Mouse (Mus musculus) embryonic facial prominence, embryonic 15.5 days (tissue): Measurements from ENCODE around the gene Vcan. TPM values are rescaled to one million over a fixed set of nuclear protein-coding genes. Genes with fewer than 3 reads are reported as not detected.
A peak's percentile ranks its signal among the peaks of the same experiment; 100 is the strongest.

Source experiments
- ATAC-seq: fragments of 200-750 bp; cut with Nextera tagmentation; 2 replicates; pipeline ENCODE4 v1.8.0; 2017; ENCODE audit warnings: low read depth, moderate TSS enrichment; ENCODE audit not compliant: insufficient number of reproducible peaks, low FRiP score, low TSS enrichment
- H3K27ac ChIP-seq: fragments of 300-500 bp; sonication (generic); replicated peaks from 2 replicates; pipeline ENCODE4 v1.5.1; 2015; ENCODE audit warnings: mild to moderate bottlenecking, inconsistent platforms
- H3K27me3 ChIP-seq: fragments of 300-500 bp; sonication (generic); 2 replicates; pipeline ENCODE4 v1.6.1; 2015; ENCODE audit warnings: inconsistent platforms
- H3K36me3 ChIP-seq: fragments of 300-500 bp; sonication (generic); 2 replicates; pipeline ENCODE4 v1.6.1; 2015; ENCODE audit warnings: mild to moderate bottlenecking, inconsistent platforms
- H3K4me1 ChIP-seq: fragments of 300-500 bp; sonication (generic); 2 replicates; pipeline ENCODE4 v1.6.1; 2015; ENCODE audit warnings: inconsistent platforms
- H3K4me2 ChIP-seq: fragments of 300-500 bp; sonication (generic); replicated peaks from 2 replicates; pipeline ENCODE4 v1.6.1; 2015; ENCODE audit warnings: mild to moderate bottlenecking, inconsistent platforms
- H3K4me3 ChIP-seq: fragments of 300-500 bp; sonication (generic); replicated peaks from 2 replicates; pipeline ENCODE4 v1.5.1; 2015; ENCODE audit warnings: mild to moderate bottlenecking, inconsistent platforms
- H3K9ac ChIP-seq: fragments of 300-500 bp; sonication (generic); 2 replicates; pipeline ENCODE4 v1.6.1; 2015; ENCODE audit warnings: inconsistent platforms
- H3K9me3 ChIP-seq: fragments of 300-500 bp; sonication (generic); replicated peaks from 2 replicates; pipeline ENCODE4 v1.6.1; 2016; ENCODE audit warnings: inconsistent platforms
- WGBS: fragments of 180-500 bp; shearing (Covaris S2); methylation state at CpG from one replicate; pipeline ENCODE4 v1.1.7; 2015; 5-methylcytosine and 5-hydroxymethylcytosine counted together
- polyA plus RNA-seq: library from polyadenylated mRNA; unstranded; fragments of >200 nt; fragmentation: Nextera tagmentation; extraction: Ambion mirVana; gene quantifications from 2 replicates; pipeline ENCODE4 v1.2.1, GENCODE M21; 2015

The Vcan gene
- polyA plus RNA-seq, 1 experiment from 2014 or later: 93.5 TPM

DNA sequence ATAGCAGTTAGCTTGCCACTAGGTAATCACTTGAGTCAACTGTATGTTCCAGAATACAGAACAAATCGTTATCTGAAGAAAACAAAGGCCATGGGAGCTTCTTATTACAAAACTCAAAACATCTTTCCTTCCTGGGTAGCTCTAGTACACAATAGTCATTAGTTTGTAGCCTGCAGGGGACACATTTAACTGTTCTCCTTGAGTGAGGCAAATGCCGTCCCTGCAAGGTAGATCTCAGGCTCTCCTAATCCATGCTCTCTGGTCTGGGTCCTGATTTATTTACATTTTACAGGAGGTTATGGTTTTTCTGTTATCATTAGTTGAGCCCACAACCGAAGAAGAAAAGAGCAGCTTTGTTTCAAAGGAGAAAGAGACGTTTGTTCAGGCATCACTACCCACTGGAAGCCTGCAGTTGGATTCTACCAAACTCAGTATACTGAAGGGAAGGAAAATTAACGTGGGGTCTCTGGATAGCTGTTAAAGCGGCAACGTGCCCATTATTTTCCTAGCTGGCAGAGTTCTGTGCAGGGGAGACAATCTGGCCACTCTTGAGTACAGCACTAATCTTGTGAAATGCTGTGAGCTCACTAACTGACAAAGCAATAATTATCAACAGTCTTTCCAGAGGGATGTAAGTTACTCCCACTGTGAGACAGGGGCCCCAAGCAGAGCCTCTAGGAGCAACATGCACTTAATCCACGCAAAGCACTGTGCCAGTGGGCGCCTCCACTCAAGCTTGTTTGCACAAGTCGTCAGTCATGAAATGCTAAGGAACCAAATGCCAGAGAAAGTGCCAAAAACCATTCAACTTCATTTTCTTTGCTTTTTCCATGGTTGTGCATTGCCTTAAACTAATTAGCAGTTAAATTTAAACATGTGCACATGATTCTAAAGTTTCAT is 73.1 kb downstream of the Vcan start:
- WGBS: 27% methylated on average over 10 of the region's 10 CpGs
- Histone ChIP-seq H3K4me1 (peaks cover 13% of the 10 kb centered on the region), H3K27me3 (no peaks in the 10 kb centered on the region), H3K27ac (peak overlapping the region; percentile 59; the same call in 1 of the 2 replicates), H3K4me2 (no peak overlapping the region), H3K36me3 (peaks cover 11% of the 10 kb centered on the region; the same call in 1 of the 2 replicates), H3K9me3 (no peaks in the 10 kb centered on the region), H3K9ac (no peak overlapping the region), H3K4me3 (no peak overlapping the region)
- ATAC-seq: peak; percentile 87

GRCm38 (mm10) chr13:89668069-89668468 is 74.2 kb downstream of the Vcan start:
- Histone ChIP-seq H3K4me1 (peaks cover 13% of the 10 kb centered on the region), H3K9ac (no peak overlapping the region), H3K27me3 (no peaks in the 10 kb centered on the region), H3K36me3 (peaks cover 7% of the 10 kb centered on the region; the same call in 1 of the 2 replicates), H3K9me3 (no peaks in the 10 kb centered on the region), H3K4me2 (no peak overlapping the region), H3K27ac (no peak overlapping the region), H3K4me3 (no peak overlapping the region)
- 70% methylated on average over 1 of the region's 1 CpGs for WGBS
- no peak for ATAC-seq

GRCm38 (mm10) chr13:89661688-89662087 is 80.6 kb downstream of the Vcan start:
- H3K4me1 ChIP-seq: no peaks in the 10 kb centered on the region
- H3K27me3 ChIP-seq: no peaks in the 10 kb centered on the region
- peaks cover 21% of the 10 kb centered on the region for H3K36me3 ChIP-seq
- no peak overlapping the region for H3K9ac ChIP-seq
- no peak overlapping the region for H3K27ac ChIP-seq
- H3K4me2 ChIP-seq: no peak overlapping the region
- H3K4me3 ChIP-seq: no peak overlapping the region
- no peak for ATAC-seq
- 69% methylated on average over 2 of the region's 2 CpGs for WGBS
- H3K9me3 ChIP-seq: no peaks in the 10 kb centered on the region

DNA sequence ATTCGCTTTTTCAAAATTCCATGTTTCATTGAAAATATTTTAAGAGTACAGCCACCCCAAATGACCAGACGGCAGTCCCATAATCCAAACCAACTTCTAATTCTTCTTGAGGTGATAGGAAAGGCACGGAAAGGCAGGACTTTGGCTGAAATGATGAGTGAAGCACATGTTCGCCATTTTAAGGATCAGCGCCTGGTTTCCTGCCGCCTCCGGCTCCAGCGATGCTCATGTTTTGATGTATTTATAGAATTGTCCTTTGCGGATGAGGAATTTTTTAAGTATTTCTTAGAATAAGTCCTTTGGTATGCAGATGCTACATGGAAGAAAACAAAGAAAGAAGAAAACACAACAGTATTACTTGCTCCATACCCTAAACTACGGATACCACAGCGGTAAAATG is 85.3 kb downstream of the Vcan start:
- Histone ChIP-seq H3K4me2 (no peak overlapping the region), H3K27me3 (no peaks in the 10 kb centered on the region), H3K36me3 (peaks cover 22% of the 10 kb centered on the region), H3K27ac (no peak overlapping the region), H3K4me3 (no peak overlapping the region), H3K4me1 (no peaks in the 10 kb centered on the region), H3K9ac (no peak overlapping the region), H3K9me3 (no peaks in the 10 kb centered on the region)
- 89% methylated on average over 11 of the region's 11 CpGs for WGBS
- ATAC-seq: no peak

DNA sequence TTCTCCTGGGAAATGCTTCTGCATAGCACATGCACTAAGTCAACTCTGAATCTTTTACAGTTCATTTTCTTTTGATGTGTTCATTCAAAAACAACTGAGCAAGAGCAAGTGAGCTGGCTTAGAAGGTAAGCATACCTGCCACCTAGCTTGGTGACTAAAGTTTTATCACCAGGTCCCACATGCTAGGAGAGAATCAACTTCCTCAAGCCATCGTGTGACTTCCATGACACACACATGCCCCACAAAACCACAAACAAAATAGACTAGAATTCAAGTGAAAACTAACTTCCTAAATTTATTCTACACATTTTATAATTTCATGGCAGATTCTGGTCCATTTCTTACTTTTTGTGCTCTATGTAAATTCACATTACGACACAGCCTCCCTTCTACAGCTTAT is 89.0 kb downstream of the Vcan start:
- 79% methylated on average over 2 of the region's 2 CpGs for WGBS
- Histone ChIP-seq H3K36me3 (peaks cover 10% of the 10 kb centered on the region), H3K27ac (no peak overlapping the region), H3K4me2 (no peak overlapping the region), H3K27me3 (no peaks in the 10 kb centered on the region), H3K4me3 (no peak overlapping the region), H3K9me3 (no peaks in the 10 kb centered on the region), H3K4me1 (no peaks in the 10 kb centered on the region), H3K9ac (no peak overlapping the region)
- ATAC-seq: no peak

DNA sequence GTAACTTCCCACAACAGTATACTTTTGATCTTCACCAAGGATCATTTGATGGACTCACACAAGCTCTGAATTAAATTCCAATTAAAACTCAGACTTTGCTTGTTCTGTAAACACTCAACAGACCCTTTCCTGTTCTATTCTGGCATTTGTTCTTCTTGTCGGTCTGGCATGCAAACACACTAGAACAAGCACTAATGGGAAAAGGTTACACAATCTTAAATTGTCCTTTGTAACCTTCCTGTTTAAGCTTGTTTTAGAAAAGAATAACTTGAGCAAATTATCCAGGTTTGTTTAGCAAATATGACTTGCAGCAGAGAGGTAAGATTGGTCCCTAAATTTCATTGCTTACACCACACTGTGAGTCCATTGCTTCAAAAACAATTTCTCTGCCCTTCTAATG is 89.5 kb downstream of the Vcan start:
- Histone ChIP-seq H3K9me3 (no peaks in the 10 kb centered on the region), H3K36me3 (peaks cover 8% of the 10 kb centered on the region), H3K4me1 (no peaks in the 10 kb centered on the region), H3K27ac (no peak overlapping the region), H3K4me3 (no peak overlapping the region), H3K4me2 (no peak overlapping the region), H3K9ac (no peak overlapping the region), H3K27me3 (no peaks in the 10 kb centered on the region)
- no peak for ATAC-seq
- 40% methylated on average over 1 of the region's 1 CpGs for WGBS

DNA sequence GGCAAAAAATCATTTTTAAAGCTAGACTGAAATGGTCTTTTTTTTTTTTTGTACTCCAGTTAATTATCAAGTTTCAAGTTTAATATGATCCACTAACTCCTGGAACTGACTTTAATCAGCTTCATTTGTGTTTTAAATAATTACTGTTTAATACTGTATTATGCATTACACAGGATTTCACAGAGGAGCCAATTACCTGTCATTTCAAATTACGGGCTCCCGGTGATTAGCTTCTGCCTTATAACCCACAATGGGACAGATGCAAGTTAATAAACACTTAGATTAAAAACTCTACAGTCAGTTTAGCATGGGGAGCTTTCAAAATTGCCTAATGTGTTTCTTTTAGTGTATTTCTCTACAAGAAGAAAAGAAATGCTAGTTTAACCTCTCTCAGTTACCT is 96.7 kb downstream of the Vcan start:
- H3K4me2 ChIP-seq: no peak overlapping the region
- no peaks in the 10 kb centered on the region for H3K36me3 ChIP-seq
- 78% methylated on average over 2 of the region's 2 CpGs for WGBS
- no peaks in the 10 kb centered on the region for H3K9me3 ChIP-seq
- no peaks in the 10 kb centered on the region for H3K27me3 ChIP-seq
- no peak for ATAC-seq
- H3K9ac ChIP-seq: no peak overlapping the region
- no peak overlapping the region for H3K27ac ChIP-seq
- no peaks in the 10 kb centered on the region for H3K4me1 ChIP-seq
- H3K4me3 ChIP-seq: no peak overlapping the region

DNA sequence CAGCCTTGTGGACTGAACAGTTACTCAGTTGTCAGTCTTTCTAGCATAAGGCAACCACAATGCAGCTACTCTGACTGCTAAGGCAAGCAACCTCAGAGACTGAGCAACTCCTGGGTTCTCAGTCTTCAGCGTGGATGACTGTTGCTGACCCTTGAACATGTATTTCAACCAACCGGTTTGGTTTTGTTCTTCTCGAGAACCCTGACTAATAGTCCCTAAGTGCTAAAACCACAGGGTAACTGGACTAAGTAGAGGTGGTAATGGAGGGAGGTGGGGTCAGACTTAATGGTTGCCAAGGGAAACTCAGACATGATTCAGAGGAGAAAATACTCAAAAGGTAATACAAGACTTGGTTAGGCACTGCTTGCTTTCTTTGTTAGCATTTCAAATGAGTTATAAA is 105.3 kb downstream of the Vcan start:
- Histone ChIP-seq H3K4me3 (no peak overlapping the region), H3K9me3 (no peaks in the 10 kb centered on the region), H3K4me1 (no peaks in the 10 kb centered on the region), H3K4me2 (no peak overlapping the region), H3K27me3 (no peaks in the 10 kb centered on the region), H3K27ac (no peak overlapping the region), H3K36me3 (no peaks in the 10 kb centered on the region), H3K9ac (no peak overlapping the region)
- 73% methylated on average over 3 of the region's 3 CpGs for WGBS
- no peak for ATAC-seq

- H3K4me3 ChIP-seq: no peak overlapping the region
- H3K27ac ChIP-seq: no peak overlapping the region
- H3K4me2 ChIP-seq: no peak overlapping the region
- WGBS: 27% methylated on average over 4 of the region's 4 CpGs
- H3K9ac ChIP-seq: no peak overlapping the region
- no peak for ATAC-seq
- no peaks in the 10 kb centered on the region for H3K9me3 ChIP-seq
- H3K4me1 ChIP-seq: no peaks in the 10 kb centered on the region
- H3K36me3 ChIP-seq: no peaks in the 10 kb centered on the region
- no peaks in the 10 kb centered on the region for H3K27me3 ChIP-seq
These were observed 108.1 kb downstream of the Vcan start for GRCm38 (mm10) chr13:89634137-89634683.

- no peak overlapping the region for H3K27ac ChIP-seq
- no peak overlapping the region for H3K4me3 ChIP-seq
- no peaks in the 10 kb centered on the region for H3K9me3 ChIP-seq
- no peak overlapping the region for H3K9ac ChIP-seq
- no peak for ATAC-seq
- H3K27me3 ChIP-seq: no peaks in the 10 kb centered on the region
- H3K4me1 ChIP-seq: no peaks in the 10 kb centered on the region
- WGBS: 75% methylated on average over 3 of the region's 3 CpGs
- H3K36me3 ChIP-seq: no peaks in the 10 kb centered on the region
- H3K4me2 ChIP-seq: no peak overlapping the region
These were observed 123.2 kb downstream of the Vcan start for GRCm38 (mm10) chr13:89619064-89619463.

DNA sequence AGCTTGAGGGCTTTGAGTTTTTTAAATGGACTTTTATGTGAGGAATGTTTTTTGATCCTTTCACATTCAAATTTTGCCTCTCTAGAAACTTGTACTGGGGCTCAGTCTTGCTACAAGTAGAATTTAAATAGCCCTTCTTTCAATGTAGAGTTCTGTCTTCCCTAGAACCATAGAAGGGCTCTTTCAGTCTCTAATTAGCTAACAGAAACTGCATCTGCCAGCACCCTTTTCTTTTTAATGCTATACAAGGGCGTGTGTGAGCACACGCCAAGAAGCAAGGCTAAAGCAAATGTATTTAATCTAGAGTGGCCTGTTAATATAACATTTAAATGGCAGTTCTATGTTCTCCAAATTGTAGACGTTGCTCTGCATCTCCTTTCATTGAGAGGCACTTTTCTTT is 134.9 kb downstream of the Vcan start:
- Histone ChIP-seq H3K9ac (no peak overlapping the region), H3K4me3 (no peak overlapping the region), H3K36me3 (no peaks in the 10 kb centered on the region), H3K9me3 (no peaks in the 10 kb centered on the region), H3K4me1 (no peaks in the 10 kb centered on the region), H3K4me2 (no peak overlapping the region), H3K27me3 (no peaks in the 10 kb centered on the region), H3K27ac (no peak overlapping the region)
- no peak for ATAC-seq
- WGBS: 72% methylated on average over 3 of the region's 3 CpGs
